11 mouse cellular contexts compared by ENCODE assay signal in the genomic region with DNA sequence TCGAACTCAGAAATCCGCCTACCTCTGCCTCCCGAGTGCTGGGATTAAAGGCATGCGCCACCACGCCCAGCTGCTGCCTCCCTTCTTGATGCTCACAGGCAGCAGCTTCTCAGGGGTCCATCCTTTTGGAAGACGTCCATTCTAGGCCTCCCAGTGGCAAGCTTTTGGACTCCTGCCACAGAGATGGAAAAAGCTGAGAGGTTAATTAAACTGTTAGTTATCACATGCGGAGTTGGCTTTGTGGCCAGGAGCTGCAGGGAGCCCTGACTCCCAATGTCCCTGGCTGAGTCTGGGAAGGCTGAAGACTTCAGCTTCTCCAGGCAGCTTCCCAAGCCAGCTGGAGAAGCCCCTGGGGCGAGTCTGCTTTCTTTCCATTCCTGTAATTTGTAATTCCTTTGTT. TPM values are rescaled to one million over a fixed set of nuclear protein-coding genes. Genes with fewer than 3 reads are reported as not detected.
DNase-seq lines count a peak whose midpoint lies in the region; ATAC-seq lines count a peak whose summit lies in the region.
"Had no signal": no experiment of that assay in that cellular context is flagged by ENCODE, and none has a peak within 500 bp of the region (broad histone marks: within the 10 kb centered on the region; RNA-seq: fewer than 3 reads in every experiment).

No protein-coding gene starts in this region.

- peak; percentile 8 for DNase-seq in cerebellum, adult 9-10 months
- DNase-seq in cerebellum, adult 18-20 months = no peak
- DNase-seq in lung, postnatal 25 days (ENCODE audit: low spot score) = no peak
- DNase-seq in hindbrain, embryonic 11.5 days (ENCODE audit: low spot score) = no peak
- DNase-seq in urinary bladder, postnatal 4 days (ENCODE audit: low spot score in 2 of 2) = no peak
- no peak for DNase-seq in layer of hippocampus, adult 18-20 months (ENCODE audit: low spot score in 2 of 2)
- DNase-seq: embryo, embryonic 11 days had no signal

- H3K4me3 ChIP-seq in lung, embryonic 16.5 days (ENCODE audit: low read length) = no peak overlapping the region
- H3K4me3 ChIP-seq in hindbrain, embryonic 11.5 days (ENCODE audit: low read depth, low read length) = no peak overlapping the region
- H3K4me3 ChIP-seq in neural tube, embryonic 14.5 days (ENCODE audit: low read depth, low read length) = no peak overlapping the region
- H3K4me3 ChIP-seq: liver, embryonic 12.5 days had no signal

- H3K27me3 ChIP-seq in lung, embryonic 16.5 days (ENCODE audit: control insufficient read depth, insufficient read depth, low read depth, low read length) = no peaks in the 10 kb centered on the region
- H3K27me3 ChIP-seq in hindbrain, embryonic 11.5 days (ENCODE audit: control insufficient read depth, insufficient read depth, low read length) = no peaks in the 10 kb centered on the region
- no peaks in the 10 kb centered on the region for H3K27me3 ChIP-seq in neural tube, embryonic 14.5 days (ENCODE audit: control insufficient read depth, insufficient read depth, low read length)
- H3K27me3 ChIP-seq: liver, embryonic 12.5 days had no signal

- peak overlapping the region; percentile 12; the same call in 1 of the 2 replicates for H3K9ac ChIP-seq in lung, embryonic 16.5 days (ENCODE audit: low read length)
- H3K9ac ChIP-seq in hindbrain, embryonic 11.5 days (ENCODE audit: low read depth, low read length) = no peak overlapping the region
- H3K9ac ChIP-seq in neural tube, embryonic 14.5 days (replicated peaks; ENCODE audit: low read depth, low read length) = no peak overlapping the region
- H3K9ac ChIP-seq: liver, embryonic 12.5 days had no signal

- no peak overlapping the region for H3K4me2 ChIP-seq in lung, embryonic 16.5 days (ENCODE audit: low read depth, low read length)
- no peak overlapping the region for H3K4me2 ChIP-seq in hindbrain, embryonic 11.5 days (replicated peaks; ENCODE audit: low read depth, low read length)
- H3K4me2 ChIP-seq in neural tube, embryonic 14.5 days (ENCODE audit: low read depth, low read length) = no peak overlapping the region
- H3K4me2 ChIP-seq: heart, embryonic 11.5 days; liver, embryonic 12.5 days had no signal

- no peaks in the 10 kb centered on the region for H3K36me3 ChIP-seq in lung, embryonic 16.5 days (ENCODE audit: control insufficient read depth, insufficient read depth, low read length)
- no peaks in the 10 kb centered on the region for H3K36me3 ChIP-seq in hindbrain, embryonic 11.5 days (ENCODE audit: control insufficient read depth, insufficient read depth, low read length)
- no peaks in the 10 kb centered on the region for H3K36me3 ChIP-seq in neural tube, embryonic 14.5 days (ENCODE audit: control insufficient read depth, insufficient read depth, low read length)
- H3K36me3 ChIP-seq: liver, embryonic 12.5 days had no signal

- ATAC-seq in lung, embryonic 16.5 days (ENCODE audit: low read depth) = peak; percentile 72
- ATAC-seq in hindbrain, embryonic 11.5 days (ENCODE audit: low FRiP score) = no peak
- 0 out of 2 replicates have a peak, but pooled peaks have one; percentile 49 for ATAC-seq in neural tube, embryonic 14.5 days (ENCODE audit: low read depth)
- ATAC-seq: liver, embryonic 12.5 days had no signal

- H3K27ac ChIP-seq in lung, embryonic 16.5 days (ENCODE audit: low read length) = peak overlapping the region; percentile 78
- 0 out of 2 replicates have a peak overlapping the region, but pooled peaks have one; percentile 27 for H3K27ac ChIP-seq in hindbrain, embryonic 11.5 days (ENCODE audit: low read depth, low read length)
- H3K27ac ChIP-seq in neural tube, embryonic 14.5 days (ENCODE audit: low read depth, low read length) = no peak overlapping the region; the same call in 1 of the 2 replicates
- H3K27ac ChIP-seq: liver, embryonic 12.5 days had no signal

- H3K4me1 ChIP-seq in lung, embryonic 16.5 days (replicated peaks; ENCODE audit: control insufficient read depth, insufficient read depth, low read length) = peaks cover 14% of the 10 kb centered on the region
- peaks cover 2% of the 10 kb centered on the region; the same call in 1 of the 2 replicates for H3K4me1 ChIP-seq in hindbrain, embryonic 11.5 days (replicated peaks; ENCODE audit: control insufficient read depth, insufficient read depth, low read length)
- 0 out of 2 replicates have a peak, but pooled peaks cover 5% of the 10 kb centered on the region for H3K4me1 ChIP-seq in neural tube, embryonic 14.5 days (ENCODE audit: control insufficient read depth, insufficient read depth, low read length)

- no peaks in the 10 kb centered on the region for H3K9me3 ChIP-seq in lung, embryonic 16.5 days (ENCODE audit: control insufficient read depth, low read length)
- H3K9me3 ChIP-seq in hindbrain, embryonic 11.5 days (ENCODE audit: control insufficient read depth, low read length) = no peaks in the 10 kb centered on the region
- no peaks in the 10 kb centered on the region for H3K9me3 ChIP-seq in neural tube, embryonic 14.5 days (ENCODE audit: control insufficient read depth, low read length)
- H3K9me3 ChIP-seq: liver, embryonic 12.5 days had no signal

- WGBS in lung, embryonic 16.5 days = 53% methylated on average over 8 of the region's 8 CpGs
- 41% methylated on average over 8 of the region's 8 CpGs for WGBS in hindbrain, embryonic 11.5 days
- WGBS in neural tube, embryonic 14.5 days = 46% methylated on average over 8 of the region's 8 CpGs

RNA-seq across cellular contexts. Expression of a gene that starts 49.6 kb away (rescaled TPM):
- 32.7 and 33.0 TPM in 2 replicates for polyA plus RNA-seq in lung, embryonic 16.5 days (2015; fragmentation: Nextera tagmentation; extraction: Ambion mirVana)
- 12.9 and 17.9 TPM in 2 replicates for polyA plus RNA-seq in hindbrain, embryonic 11.5 days (2014; fragmentation: Nextera tagmentation; extraction: Ambion mirVana)
- 18.6 and 19.6 TPM in 2 replicates for polyA plus RNA-seq in neural tube, embryonic 14.5 days (2014; fragmentation: Nextera tagmentation; extraction: Ambion mirVana)
- total RNA-seq in layer of hippocampus, adult 18-20 months (2021) = 10 to 100 TPM; 17.0 to 20.1 TPM
